Mouse (Mus musculus): ENCODE data around the gene S100a9. TPM values are rescaled to one million over a fixed set of nuclear protein-coding genes. Genes with fewer than 3 reads are reported as not detected.

The S100a9 gene
- 6.9 and 12.0 TPM in 2 replicates for polyA plus RNA-seq (2016; fragmentation: Nextera tagmentation; extraction: Ambion mirVana)

DNA sequence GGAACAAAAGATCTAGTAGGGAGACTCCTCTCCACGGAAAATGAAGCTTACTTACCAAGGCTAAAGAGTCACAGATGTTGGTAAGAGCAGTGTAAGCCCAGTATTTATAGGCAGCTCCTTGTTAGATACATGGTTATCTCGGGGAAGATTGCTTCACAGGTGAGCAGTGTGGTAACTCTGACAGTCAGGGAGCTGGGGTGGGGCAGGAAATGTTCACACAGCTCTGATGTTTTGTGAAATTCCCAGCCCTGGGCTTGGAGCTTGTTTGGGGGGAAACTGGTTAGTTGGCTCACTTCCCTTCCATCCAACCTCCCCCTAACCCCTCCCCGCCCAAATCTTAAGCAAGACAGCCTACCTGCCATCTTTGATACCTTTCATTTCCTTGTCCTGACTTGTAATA is at the start of gene S100a9:
Gene S100a9, minus strand, starts transcription at position 109 of the 400 bp plus-strand sequence.
- Histone ChIP-seq H3K27ac (no peak within 1 kb of the TSS), H3K27me3 (replicated peaks) (no peaks in the 10 kb centered on the region), H3K36me3 (no peaks in the 10 kb centered on the region), H3K9me3 (no peaks in the 10 kb centered on the region), H3K4me3 (no peak within 1 kb of the TSS), H3K4me2 (replicated peaks) (no peak within 1 kb of the TSS), H3K4me1 (no peaks in the 10 kb centered on the region), H3K9ac (no peak within 1 kb of the TSS)
- no peak for ATAC-seq (ENCODE audit: low FRiP score, low read depth)
- WGBS: 64% methylated on average over 3 of the region's 3 CpGs

DNA sequence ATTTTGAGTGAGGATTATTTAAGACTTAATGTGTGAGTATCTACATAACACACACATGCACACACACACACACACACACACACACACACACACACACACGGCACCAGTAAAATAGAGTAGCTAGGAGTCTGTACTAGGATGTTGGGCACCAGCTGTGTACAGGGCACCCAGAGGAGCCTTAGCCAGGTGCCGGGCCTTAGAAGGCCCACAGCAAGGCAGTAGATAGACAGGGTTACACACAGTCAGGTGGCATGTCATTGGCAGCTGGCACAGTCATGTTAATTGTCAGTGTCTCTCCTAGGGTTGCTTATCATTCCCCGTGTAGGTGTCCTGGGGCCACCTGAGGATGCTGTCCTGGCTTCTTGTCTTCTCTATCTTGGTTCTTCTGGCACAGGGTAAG is 31.1 kb upstream of the S100a9 start, which contains the start of gene Pglyrp4:
Gene Pglyrp4, plus strand, starts transcription at position 301 of the 400 bp plus-strand sequence.
- no peak for ATAC-seq (ENCODE audit: low FRiP score, low read depth)
- Histone ChIP-seq H3K9ac (no peak within 1 kb of the TSS), H3K27me3 (replicated peaks) (no peaks in the 10 kb centered on the region), H3K4me3 (no peak within 1 kb of the TSS), H3K27ac (no peak within 1 kb of the TSS), H3K4me2 (replicated peaks) (no peak within 1 kb of the TSS), H3K36me3 (no peaks in the 10 kb centered on the region), H3K4me1 (no peaks in the 10 kb centered on the region), H3K9me3 (no peaks in the 10 kb centered on the region)
- WGBS: 84% methylated on average over 3 of the region's 3 CpGs

DNA sequence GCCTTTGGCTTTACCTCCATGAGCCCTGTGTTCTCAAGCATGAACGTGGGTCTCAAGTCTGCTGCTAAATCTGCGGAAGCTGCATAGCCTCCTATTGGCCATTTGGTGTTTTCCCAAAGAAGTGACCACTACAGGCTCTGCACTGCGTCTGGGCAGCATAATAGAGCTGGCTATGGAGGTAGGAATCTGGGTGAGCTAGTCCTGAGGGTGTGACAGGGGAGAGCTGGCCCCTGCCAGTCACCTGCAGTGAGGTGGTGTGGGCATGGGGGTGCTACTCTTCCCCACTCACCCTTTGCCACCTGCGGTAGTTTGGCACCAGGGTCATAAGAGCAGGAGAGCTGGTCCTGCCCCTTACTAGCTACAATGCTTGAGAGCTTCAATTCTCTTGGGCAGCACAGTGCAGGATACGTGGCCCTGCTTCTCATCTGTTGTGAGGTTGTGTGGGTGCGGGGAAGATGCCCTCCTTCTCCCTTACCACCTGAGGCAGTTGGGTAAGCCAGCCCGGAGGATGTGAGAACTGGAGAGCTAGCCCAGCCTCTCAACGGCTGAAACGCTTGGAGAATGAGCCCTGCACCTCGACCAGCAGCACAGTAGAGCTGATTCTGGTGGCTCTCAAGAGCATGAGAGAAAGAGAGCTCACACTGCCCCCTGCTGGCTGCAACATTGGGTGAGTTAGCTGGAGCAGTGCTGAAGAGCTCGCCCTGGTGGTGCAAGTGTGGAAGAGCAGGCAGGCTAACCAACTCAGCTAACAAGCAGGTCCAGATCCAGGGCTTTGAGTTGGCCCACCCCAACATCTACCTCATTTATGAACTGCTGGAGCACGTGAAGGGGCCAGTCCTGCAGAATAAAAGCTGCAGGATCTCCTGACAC is 14.3 kb upstream of the S100a9 start:
- peak; percentile 41 for ATAC-seq (ENCODE audit: low FRiP score, low read depth)
- Histone ChIP-seq H3K27me3 (replicated peaks) (no peaks in the 10 kb centered on the region), H3K9ac (no peak overlapping the region), H3K9me3 (no peaks in the 10 kb centered on the region), H3K4me3 (no peak overlapping the region), H3K4me2 (replicated peaks) (no peak overlapping the region), H3K36me3 (no peaks in the 10 kb centered on the region), H3K27ac (no peak overlapping the region), H3K4me1 (no peaks in the 10 kb centered on the region)
- 50% methylated on average over 12 of the region's 12 CpGs for WGBS

DNA sequence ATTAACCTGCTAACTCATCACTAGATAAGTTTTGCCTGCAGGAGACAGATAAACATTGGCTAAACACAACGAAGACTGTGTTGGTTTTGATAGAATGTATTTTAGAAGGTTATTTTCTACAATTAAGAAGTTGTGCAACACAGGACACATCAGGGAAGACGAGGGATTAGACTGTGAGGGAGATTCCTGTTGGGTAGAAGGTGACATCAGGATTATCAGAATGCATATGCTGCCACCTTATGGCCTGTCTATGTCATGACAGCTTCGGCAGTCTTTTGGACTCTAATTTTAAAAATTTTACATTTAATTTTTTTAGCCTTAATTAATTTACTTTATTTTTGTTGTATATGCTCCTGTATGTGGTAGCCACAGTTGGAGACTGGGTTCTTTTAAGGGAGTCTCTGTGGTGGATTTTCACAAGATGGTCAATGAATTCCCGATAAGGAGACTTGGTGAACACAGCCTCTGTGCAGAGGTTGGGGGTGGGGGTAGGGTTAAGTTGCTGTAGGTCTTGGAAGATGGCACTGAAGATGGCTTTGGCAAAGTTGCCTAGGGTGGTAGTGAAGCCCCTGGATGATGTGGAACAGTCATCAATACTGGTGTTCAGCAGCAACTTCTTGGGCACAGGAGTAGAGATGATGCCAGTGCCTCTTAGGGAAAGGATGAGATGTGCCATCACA is 13.1 kb upstream of the S100a9 start:
- ATAC-seq (ENCODE audit: low FRiP score, low read depth): no peak
- H3K4me2 ChIP-seq (replicated peaks): no peak overlapping the region
- no peaks in the 10 kb centered on the region for H3K27me3 ChIP-seq (replicated peaks)
- H3K27ac ChIP-seq: no peak overlapping the region
- H3K4me1 ChIP-seq: no peaks in the 10 kb centered on the region
- no peak overlapping the region for H3K9ac ChIP-seq
- H3K36me3 ChIP-seq: no peaks in the 10 kb centered on the region
- no peaks in the 10 kb centered on the region for H3K9me3 ChIP-seq
- 26% methylated on average over 4 of the region's 4 CpGs for WGBS
- no peak overlapping the region for H3K4me3 ChIP-seq

DNA sequence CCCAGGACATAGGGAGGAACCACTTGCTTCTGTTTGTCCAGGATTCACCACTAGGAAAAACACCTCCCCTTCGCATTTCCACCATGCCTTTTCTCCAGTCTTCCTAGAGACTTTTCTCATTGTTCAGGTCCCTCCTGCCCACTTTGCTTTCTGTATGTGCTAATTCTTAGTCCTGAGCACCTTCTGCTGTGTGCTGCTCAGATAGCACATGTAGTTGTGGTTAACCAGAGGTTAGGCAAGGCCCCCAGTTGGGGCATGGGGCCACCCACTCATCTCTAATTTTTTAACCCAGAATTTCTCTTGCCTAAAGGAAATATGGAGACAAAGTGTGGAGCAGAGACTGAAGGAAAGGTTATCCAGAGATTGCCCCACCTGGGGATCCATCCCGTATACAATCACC is 6.7 kb upstream of the S100a9 start:
- Histone ChIP-seq H3K27me3 (replicated peaks) (no peaks in the 10 kb centered on the region), H3K9ac (no peak overlapping the region), H3K4me3 (no peak overlapping the region), H3K4me1 (no peaks in the 10 kb centered on the region), H3K9me3 (no peaks in the 10 kb centered on the region), H3K4me2 (replicated peaks) (no peak overlapping the region), H3K27ac (no peak overlapping the region), H3K36me3 (no peaks in the 10 kb centered on the region)
- no peak for ATAC-seq (ENCODE audit: low FRiP score, low read depth)
- 90% methylated on average over 2 of the region's 2 CpGs for WGBS

DNA sequence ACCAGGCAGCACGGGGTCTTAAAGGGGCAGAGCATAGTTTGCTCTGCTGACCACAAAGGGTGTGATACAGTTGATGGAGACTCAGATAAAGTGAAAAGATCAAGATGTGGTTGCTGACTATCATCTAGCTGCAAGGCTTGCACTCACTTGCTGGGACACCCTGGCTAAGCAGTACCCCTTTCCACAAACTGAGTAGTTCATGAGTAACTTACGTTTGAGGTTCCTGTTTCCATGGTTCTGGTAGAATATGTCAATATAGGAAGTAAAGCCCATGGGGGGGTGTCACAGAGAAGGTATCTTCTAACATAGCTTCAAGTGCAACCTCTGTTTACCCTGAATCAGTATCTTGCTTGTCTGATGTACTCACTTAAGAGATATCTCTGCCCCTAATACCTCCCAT is 2.0 kb downstream of the S100a9 start:
- Histone ChIP-seq H3K36me3 (no peaks in the 10 kb centered on the region), H3K4me1 (no peaks in the 10 kb centered on the region), H3K9ac (no peak overlapping the region), H3K9me3 (no peaks in the 10 kb centered on the region), H3K4me2 (replicated peaks) (no peak overlapping the region), H3K4me3 (no peak overlapping the region), H3K27ac (no peak overlapping the region), H3K27me3 (replicated peaks) (no peaks in the 10 kb centered on the region)
- ATAC-seq (ENCODE audit: low FRiP score, low read depth): no peak
- WGBS: 78% methylated on average over 2 of the region's 2 CpGs

DNA sequence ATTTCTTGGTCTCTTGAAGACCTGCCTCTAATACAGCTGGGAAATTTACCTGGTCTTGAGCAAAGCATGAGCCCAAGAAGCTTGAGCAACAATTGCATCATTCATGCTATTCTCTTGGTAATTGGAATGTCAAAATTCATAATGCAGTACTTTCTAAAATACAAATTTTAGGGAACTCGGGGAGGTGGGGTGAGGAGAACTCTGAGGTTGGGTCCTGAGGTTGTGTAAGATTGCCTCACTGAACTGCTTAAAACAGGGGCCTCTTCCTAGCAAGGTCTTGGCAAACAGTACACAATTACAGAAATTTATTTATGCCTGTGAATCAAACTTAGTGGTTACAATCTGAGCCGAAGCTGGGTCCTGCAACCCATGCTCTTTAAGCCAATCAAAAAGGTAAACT is 8.7 kb downstream of the S100a9 start:
- ATAC-seq (ENCODE audit: low FRiP score, low read depth): no peak
- no peak overlapping the region for H3K27ac ChIP-seq
- whole genome bisulfite sequencing: 86% methylated on average over 2 of the region's 2 CpGs
- H3K36me3 ChIP-seq: no peaks in the 10 kb centered on the region
- no peaks in the 10 kb centered on the region for H3K27me3 ChIP-seq (replicated peaks)
- H3K9me3 ChIP-seq: no peaks in the 10 kb centered on the region
- H3K4me3 ChIP-seq: no peak overlapping the region
- no peaks in the 10 kb centered on the region for H3K4me1 ChIP-seq
- H3K4me2 ChIP-seq (replicated peaks): no peak overlapping the region
- no peak overlapping the region for H3K9ac ChIP-seq

DNA sequence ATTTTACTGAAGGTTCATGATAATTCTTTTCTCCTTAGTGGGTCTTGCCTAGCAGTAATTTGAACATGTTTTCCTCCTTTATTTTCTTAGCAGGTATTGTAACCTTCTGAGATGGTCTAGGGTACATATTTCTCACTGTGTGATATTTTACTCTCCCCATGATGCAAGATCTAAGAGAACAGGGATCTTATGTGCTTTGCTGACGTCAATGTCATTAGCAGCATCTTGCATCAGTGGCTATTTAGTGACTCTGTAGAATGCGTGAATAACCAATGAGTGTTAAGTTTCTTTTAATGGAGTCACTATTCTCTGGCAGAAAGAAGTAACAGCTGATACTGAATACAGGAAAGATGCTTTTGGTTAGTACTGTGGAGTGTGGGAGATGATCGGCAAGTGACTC is 11.6 kb downstream of the S100a9 start:
- 90% methylated on average over 3 of the region's 3 CpGs for WGBS
- Histone ChIP-seq H3K27ac (no peak overlapping the region), H3K9ac (no peak overlapping the region), H3K36me3 (no peaks in the 10 kb centered on the region), H3K9me3 (no peaks in the 10 kb centered on the region), H3K27me3 (replicated peaks) (no peaks in the 10 kb centered on the region), H3K4me3 (no peak overlapping the region), H3K4me2 (replicated peaks) (no peak overlapping the region), H3K4me1 (no peaks in the 10 kb centered on the region)
- ATAC-seq (ENCODE audit: low FRiP score, low read depth): no peak

DNA sequence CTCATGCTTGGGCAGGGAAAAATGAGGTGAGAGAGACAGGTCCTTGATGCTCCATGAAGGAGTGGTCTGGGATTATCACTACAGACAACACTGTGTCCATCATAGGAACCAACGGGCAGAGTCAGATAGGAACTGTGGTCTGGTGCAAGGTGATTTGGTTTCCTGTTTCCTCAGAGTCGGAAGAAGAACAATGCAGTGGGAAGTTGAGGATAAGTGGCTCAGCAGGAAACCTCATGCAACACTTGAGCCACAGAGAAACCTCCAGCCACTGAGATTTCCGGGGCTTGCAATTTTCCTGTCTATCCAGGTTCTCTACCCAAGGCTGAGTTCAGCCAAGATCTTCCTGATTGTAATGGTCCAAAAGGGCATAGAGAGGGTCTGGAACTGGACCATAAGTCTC is 16.9 kb downstream of the S100a9 start:
- Histone ChIP-seq H3K27me3 (replicated peaks) (no peaks in the 10 kb centered on the region), H3K4me1 (no peaks in the 10 kb centered on the region), H3K36me3 (no peaks in the 10 kb centered on the region), H3K9ac (no peak overlapping the region), H3K4me2 (replicated peaks) (no peak overlapping the region), H3K27ac (no peak overlapping the region), H3K4me3 (no peak overlapping the region), H3K9me3 (no peaks in the 10 kb centered on the region)
- ATAC-seq (ENCODE audit: low FRiP score, low read depth): no peak
- 67% methylated on average over 3 of the region's 3 CpGs for WGBS

DNA sequence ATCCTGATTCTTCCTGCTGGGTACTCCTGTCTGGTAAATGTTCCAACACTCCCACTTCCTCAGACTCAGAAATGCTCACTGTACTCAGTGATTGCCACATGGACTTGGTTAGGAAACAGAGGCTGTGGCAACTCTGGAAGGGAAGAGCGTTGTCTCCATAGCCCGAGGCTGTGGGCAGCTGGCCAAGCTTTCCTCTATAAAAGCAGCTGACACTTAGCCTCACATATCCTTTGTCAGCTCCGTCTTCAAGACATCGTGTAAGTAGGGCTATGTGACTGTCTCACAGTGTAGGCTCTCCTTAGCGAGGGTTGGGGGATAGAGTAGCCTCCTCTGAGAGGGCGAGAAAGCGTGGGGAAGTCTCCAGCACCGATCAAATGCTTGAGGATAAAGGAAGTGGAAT is 26.7 kb downstream of the S100a9 start, which contains the start of gene S100a8:
Gene S100a8, plus strand, starts transcription at position 133 of the 400 bp plus-strand sequence.
- H3K9me3 ChIP-seq: no peaks in the 10 kb centered on the region
- H3K27ac ChIP-seq: no peak within 1 kb of the TSS
- H3K4me2 ChIP-seq (replicated peaks): no peak within 1 kb of the TSS
- no peak for ATAC-seq (ENCODE audit: low FRiP score, low read depth)
- H3K4me3 ChIP-seq: no peak within 1 kb of the TSS
- no peaks in the 10 kb centered on the region for H3K27me3 ChIP-seq (replicated peaks)
- no peaks in the 10 kb centered on the region for H3K36me3 ChIP-seq
- WGBS: 84% methylated on average over 8 of the region's 8 CpGs
- no peak within 1 kb of the TSS for H3K9ac ChIP-seq
- no peaks in the 10 kb centered on the region for H3K4me1 ChIP-seq

DNA sequence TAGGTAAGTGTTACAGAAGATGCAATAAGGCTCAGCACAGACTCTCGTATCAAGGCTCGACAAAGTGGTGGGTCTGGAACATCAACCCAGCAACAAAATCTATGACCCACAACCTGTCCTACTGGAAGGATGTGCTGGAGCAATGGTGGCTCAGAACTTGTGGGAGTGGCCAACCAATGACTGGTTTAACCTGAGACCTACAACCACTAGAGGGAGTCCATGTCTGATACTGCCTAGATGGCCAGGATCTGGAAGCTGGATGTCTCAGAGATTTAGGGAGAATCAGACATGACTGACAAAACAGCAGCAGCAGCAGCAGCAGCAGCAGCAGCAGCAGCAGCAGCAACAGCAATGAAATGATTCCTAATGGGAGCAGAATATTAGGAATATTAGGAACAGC is 31.3 kb downstream of the S100a9 start:
- 85% methylated on average over 2 of the region's 2 CpGs for WGBS
- no peak for ATAC-seq (ENCODE audit: low FRiP score, low read depth)
- H3K36me3 ChIP-seq: no peaks in the 10 kb centered on the region

DNA sequence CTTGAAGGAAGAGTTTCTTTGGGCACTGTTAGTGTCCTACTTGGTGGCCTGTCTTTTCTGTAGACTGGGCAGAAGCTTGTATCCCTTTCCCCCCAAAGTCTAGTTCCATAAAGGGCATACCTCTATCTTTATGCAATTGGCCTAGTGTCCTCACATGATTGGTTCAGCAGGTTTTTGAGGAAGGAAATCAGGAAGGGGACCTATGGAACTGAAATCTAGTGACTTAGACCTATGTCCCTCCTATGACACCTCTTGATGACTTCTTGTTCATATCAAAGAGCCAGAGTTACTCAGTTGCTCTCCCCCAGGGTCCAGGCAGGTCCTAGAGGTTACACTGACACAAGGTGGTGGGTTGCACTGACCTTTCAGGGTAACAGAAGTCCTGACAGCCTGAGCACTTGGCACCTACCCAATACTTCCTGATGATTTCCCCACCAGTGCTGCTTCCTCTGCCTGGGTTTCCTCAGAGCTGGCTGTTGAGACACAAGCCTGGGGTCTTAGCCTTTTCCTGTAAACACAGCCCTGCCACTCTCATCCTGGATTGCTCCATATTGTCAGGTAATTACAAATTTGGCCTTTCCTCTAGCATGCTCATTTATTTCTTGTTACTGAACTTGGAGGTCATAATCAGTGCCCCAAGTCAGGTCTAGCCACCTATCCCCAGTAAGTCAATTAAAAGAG is 36.0 kb downstream of the S100a9 start:
- no peak overlapping the region for H3K27ac ChIP-seq
- no peaks in the 10 kb centered on the region for H3K36me3 ChIP-seq
- no peaks in the 10 kb centered on the region for H3K9me3 ChIP-seq
- H3K4me2 ChIP-seq (replicated peaks): no peak overlapping the region
- H3K4me3 ChIP-seq: no peak overlapping the region
- H3K9ac ChIP-seq: no peak overlapping the region
- ATAC-seq (ENCODE audit: low FRiP score, low read depth): no peak
- no peaks in the 10 kb centered on the region for H3K4me1 ChIP-seq
- no peaks in the 10 kb centered on the region for H3K27me3 ChIP-seq (replicated peaks)

More for the DNA sequence above, 31.3 kb downstream of the S100a9 start:
- Histone ChIP-seq H3K4me1 (no peaks in the 10 kb centered on the region), H3K9me3 (no peaks in the 10 kb centered on the region), H3K27me3 (replicated peaks) (no peaks in the 10 kb centered on the region), H3K4me2 (replicated peaks) (no peak overlapping the region), H3K4me3 (no peak overlapping the region), H3K9ac (no peak overlapping the region), H3K27ac (no peak overlapping the region)

All from neural tube, embryonic 12.5 days (tissue).